Comparison of ENCODE assay signal across 8 mouse cellular contexts in genomic region chr13:104817696-104818095, GRCm38 (mm10). TPM values are rescaled to one million over a fixed set of nuclear protein-coding genes. Genes with fewer than 3 reads are reported as not detected.
DNase-seq lines count a peak whose midpoint lies in the region; ATAC-seq and TF ChIP-seq lines count a peak whose summit lies in the region.

No protein-coding gene starts in this region.

- 58% methylated on average over 12 of the region's 12 CpGs for WGBS in forebrain, embryonic 14.5 days

- H3K27ac ChIP-seq in CH12.LX (ENCODE audit: insufficient read depth, low read depth) = no peak overlapping the region
- H3K27ac ChIP-seq in forebrain, embryonic 14.5 days (ENCODE audit: low read depth, low read length) = no peak overlapping the region

- H3K9me3 ChIP-seq in CH12.LX (replicated peaks; ENCODE audit: low read length) = no peaks in the 10 kb centered on the region
- H3K9me3 ChIP-seq in forebrain, embryonic 14.5 days (replicated peaks; ENCODE audit: control insufficient read depth, low read length) = no peaks in the 10 kb centered on the region

- no peak for TF ChIP-seq POLR2A in CH12.LX (IDR thresholded peaks at IDR 0.05; ENCODE audit: low read depth, low read length)

- H3K4me1 ChIP-seq in CH12.LX (ENCODE audit: control insufficient read depth in 1 of 2, insufficient read depth in 2 of 2) = peaks cover 5 to 45% of the 10 kb centered on the region in 2 experiments; a peak in 3 of 4 replicates
- peaks cover 15% of the 10 kb centered on the region for H3K4me1 ChIP-seq in forebrain, embryonic 14.5 days (ENCODE audit: control insufficient read depth, insufficient read depth, low read length)

- peaks cover 3 to 30% of the 10 kb centered on the region in 2 experiments for H3K36me3 ChIP-seq in CH12.LX (replicated peaks in 1 of 2; ENCODE audit: control insufficient read depth in 1 of 2, insufficient read depth in 1 of 2, low read length in 1 of 2)
- H3K36me3 ChIP-seq in forebrain, embryonic 14.5 days (ENCODE audit: control insufficient read depth, insufficient read depth, low read length) = 0 out of 2 replicates have a peak, but pooled peaks cover 3% of the 10 kb centered on the region
- H3K36me3 ChIP-seq in splenic B cell, adult 2 months (ENCODE audit: control insufficient read depth, insufficient read depth, low read length, poor library complexity, severe bottlenecking) = no peaks in the 10 kb centered on the region

- dilution Hi-C loops in CH12.LX (cut with MboI; ENCODE audit: extremely low pct_ligation_motif_present, extremely low pct_unique_long_range_greater_than_20kb, low sequenced_read_pairs) = no loop called here

- in situ Hi-C loops in CH12.LX (cut with MboI; ENCODE audit: low pct_ligation_motif_present, low pct_unique_long_range_greater_than_20kb, low sequenced_read_pairs) = no loop called here

- H3K4me2 ChIP-seq in CH12.LX (ENCODE audit: insufficient read depth, low read depth, poor library complexity, severe bottlenecking) = peak overlapping the region; percentile 99
- peak overlapping the region; percentile 54 for H3K4me2 ChIP-seq in forebrain, embryonic 14.5 days (ENCODE audit: low read length)

- no peak for TF ChIP-seq RAD21 in CH12.LX (IDR thresholded peaks at IDR 0.05; ENCODE audit: low read depth, low read length)

- ATAC-seq in forebrain, embryonic 14.5 days = no peak

- no peak for TF ChIP-seq CTCF in CH12.LX (conservative IDR thresholded peaks at IDR 0.05 in 1 of 2, IDR thresholded peaks at IDR 0.05 in 1 of 2; ENCODE audit: low read depth in 2 of 2, low read length in 2 of 2)

- H3K4me3 ChIP-seq in CH12.LX (replicated peaks in 1 of 3; ENCODE audit: low read depth in 2 of 3, low read length in 2 of 3, poor library complexity in 1 of 3) = peak overlapping the region; percentile 60 to 91 (median 84)
- H3K4me3 ChIP-seq in forebrain, embryonic 14.5 days (ENCODE audit: low read depth, low read length) = peak overlapping the region; percentile 66

- H3K79me2 ChIP-seq in CH12.LX (replicated peaks; ENCODE audit: control insufficient read depth, extremely low read depth, insufficient read depth, poor library complexity, severe bottlenecking) = peaks cover 16% of the 10 kb centered on the region

- TF ChIP-seq EP300 in CH12.LX (IDR thresholded peaks at IDR 0.05; ENCODE audit: low read length) = no peak

- peak; percentile 13 for DNase-seq in cerebellum, adult 9-10 months
- no peak for DNase-seq in cerebellum, adult 8-10 months
- DNase-seq in CH12.LX (ENCODE audit: extremely low read depth) = no peak
- no peak for DNase-seq in forebrain, embryonic 14.5 days (ENCODE audit: low spot score)
- peak; percentile 20 for DNase-seq in liver
- peak; percentile 10 for DNase-seq in splenic B cell, adult 2 months (ENCODE audit: low read depth, low spot score)
- no peak for DNase-seq in gastrocnemius, adult 18-20 months (ENCODE audit: low spot score)
- DNase-seq in layer of hippocampus, adult 18-20 months (ENCODE audit: low spot score in 2 of 2) = no peak

- H3K9ac ChIP-seq in CH12.LX (ENCODE audit: insufficient read depth, low read depth) = peak overlapping the region; percentile 56
- H3K9ac ChIP-seq in forebrain, embryonic 14.5 days (ENCODE audit: low read length) = peak overlapping the region; percentile 73

- H3K27me3 ChIP-seq in CH12.LX (replicated peaks) = no peaks in the 10 kb centered on the region
- H3K27me3 ChIP-seq in forebrain, embryonic 14.5 days (replicated peaks; ENCODE audit: control insufficient read depth, insufficient read depth, low read length) = no peaks in the 10 kb centered on the region
- H3K27me3 ChIP-seq in splenic B cell, adult 2 months (ENCODE audit: control insufficient read depth, insufficient read depth, low read length, poor library complexity, severe bottlenecking) = no peaks in the 10 kb centered on the region

TF ChIP-seq in CH12.LX, 34 proteins besides CTCF, POLR2A, EP300 and RAD21:
- TF ChIP-seq E2F4 (IDR thresholded peaks at IDR 0.05; ENCODE audit: insufficient replicate concordance, low read depth, low read length) = no peak
- TF ChIP-seq CHD1 (IDR thresholded peaks at IDR 0.05; ENCODE audit: low read depth, low read length) = no peak
- TF ChIP-seq ZKSCAN1 (IDR thresholded peaks at IDR 0.05; ENCODE audit: borderline replicate concordance, low read depth, low read length) = no peak
- no peak for TF ChIP-seq NRF1 (IDR thresholded peaks at IDR 0.05; ENCODE audit: low read depth, low read length)
- TF ChIP-seq POLR2AphosphoS2 (IDR thresholded peaks at IDR 0.05; ENCODE audit: low read depth, low read length) = no peak
- TF ChIP-seq JUND (conservative IDR thresholded peaks at IDR 0.05; ENCODE audit: low read depth, low read length) = no peak
- TF ChIP-seq TCF12 (IDR thresholded peaks at IDR 0.05; ENCODE audit: low read depth, low read length) = no peak

RNA-seq across cellular contexts. Expression of gene Cwc27, which starts 0.8 kb away (rescaled TPM):
- total RNA-seq in CH12.LX (2012; rRNA removed) (25.3 and 26.0 TPM in 2 replicates), CH12.LX (2014; rRNA removed) (24.9 and 28.2 TPM in 2 replicates)
- 38.4 and 47.0 TPM in 2 replicates for polyA plus RNA-seq in CH12.LX (2012; ENCODE audit: insufficient read length, low read depth)
- polyA plus RNA-seq in forebrain, embryonic 14.5 days (2014; fragmentation: Nextera tagmentation; extraction: Ambion mirVana) = 21.5 and 25.5 TPM in 2 replicates
- total RNA-seq in gastrocnemius, adult 18-20 months (2021) = 10 to 100 TPM; 11.0 to 11.8 TPM
- 10 to 100 TPM; 15.7 to 15.9 TPM for total RNA-seq in layer of hippocampus, adult 18-20 months (2021)

RNA-seq across cellular contexts. Expression of gene Srek1ip1, which starts 25.4 kb away (rescaled TPM):
- 9.3 and 9.7 TPM in 2 replicates for total RNA-seq in CH12.LX (2012; rRNA removed)
- 29.0 and 31.0 TPM in 2 replicates for total RNA-seq in CH12.LX (2014; rRNA removed)
- polyA plus RNA-seq in CH12.LX (2012; ENCODE audit: insufficient read length, low read depth) = 41.4 and 47.8 TPM in 2 replicates
- 16.4 and 20.4 TPM in 2 replicates for polyA plus RNA-seq in forebrain, embryonic 14.5 days (2014; fragmentation: Nextera tagmentation; extraction: Ambion mirVana)
- 10 to 100 TPM; 10.8 to 11.0 TPM for total RNA-seq in gastrocnemius, adult 18-20 months (2021)
- 10 to 100 TPM; 20.9 to 21.8 TPM for total RNA-seq in layer of hippocampus, adult 18-20 months (2021)

RNA-seq across cellular contexts. Expression of gene Shisal2b, which starts 46.0 kb away (rescaled TPM):
- total RNA-seq in CH12.LX (2012; rRNA removed) (0.17 and 0.38 TPM in 2 replicates), CH12.LX (2014; rRNA removed) (not detected in 2 replicates)
- not detected in 2 replicates for polyA plus RNA-seq in CH12.LX (2012; ENCODE audit: insufficient read length, low read depth)
- 0.52 and 0.62 TPM in 2 replicates for polyA plus RNA-seq in forebrain, embryonic 14.5 days (2014; fragmentation: Nextera tagmentation; extraction: Ambion mirVana)
- total RNA-seq in gastrocnemius, adult 18-20 months (2021) = not detected
- not detected for total RNA-seq in layer of hippocampus, adult 18-20 months (2021)

Comparison
In these comparisons a context has a peak if more than half of its experiments do, and no peak if none do; other contexts are left out.
1. DNase-seq: peak in cerebellum, adult 9-10 months (single experiment), liver (single experiment) and splenic B cell, adult 2 months (single experiment); none in cerebellum, adult 8-10 months (single experiment), CH12.LX (single experiment), forebrain, embryonic 14.5 days (single experiment), gastrocnemius, adult 18-20 months (single experiment) and layer of hippocampus, adult 18-20 months (0 of 2).